In genomic region chrX:71406290-71406689, GRCm38 (mm10) we compare ENCODE assay signal across 23 mouse cellular contexts. TPM values are rescaled to one million over a fixed set of nuclear protein-coding genes. Genes with fewer than 3 reads are reported as not detected.
A peak's percentile ranks its signal among the peaks of the same experiment; 100 is the strongest.
DNase-seq lines count a peak whose midpoint lies in the region; ATAC-seq lines count a peak whose summit lies in the region.
"Had no signal": no experiment of that assay in that cellular context is flagged by ENCODE, and none has a peak within 500 bp of the region (broad histone marks: within the 10 kb centered on the region; RNA-seq: fewer than 3 reads in every experiment).

No protein-coding gene starts in this region.

- intact Hi-C loops in heart, postnatal 36 days (cut with DNase I) = no loop called here

- peak; percentile 0 for DNase-seq in embryo, embryonic 10.5 days (ENCODE audit: low spot score)
- DNase-seq in embryo, embryonic 10 days (ENCODE audit: low spot score) = no peak
- DNase-seq in ES-CJ7 (ENCODE audit: low read depth, low spot score) (peak; percentile 40), R1 (ENCODE audit: low read depth, low spot score) (peak; percentile 65), ZHBTc4 (ENCODE audit: low read depth, low spot score) (peak; percentile 18)
- no peak for DNase-seq in heart, postnatal 36 days
- no peak for DNase-seq in ovary, postnatal 36 days (ENCODE audit: low spot score)
- DNase-seq: adrenal gland, adult 2 months; adrenal gland, adult 8-10 months; adrenal gland, postnatal 10 days; adrenal gland, postnatal 14 days; adrenal gland, postnatal 25 days; adrenal gland, postnatal 36 days; B cell, adult 2 months; cerebellum, adult 11 months; cerebellum, adult 11-12 months; cerebellum, adult 18-20 months; cerebellum, adult 2 months; cerebellum, adult 8-10 months had no signal

- ATAC-seq in megakaryocyte, adult 5-6 weeks (ENCODE audit: poor library complexity, severe bottlenecking) = no peak
- ATAC-seq: activated CD4-positive, CD25-positive, alpha-beta regulatory T cell, adult 4 months; CD4-positive, CD25-positive, alpha-beta regulatory T cell, adult 4 months; Patski had no signal

RNA-seq across cellular contexts. Expression of gene Mtmr1, which starts 41.7 kb away (rescaled TPM):
- total RNA-seq in heart, postnatal 36 days (2021) = 10 to 100 TPM; 27.7 to 29.5 TPM
- total RNA-seq in megakaryocyte, adult 5-6 weeks (2015) = 24.5 and 25.8 TPM in 2 replicates
- 28.9 and 36.1 TPM in 2 replicates for total RNA-seq in megakaryocyte, adult 5-6 weeks (2017)

Comparison
In these comparisons a context has a peak if more than half of its experiments do, and no peak if none do; other contexts are left out.
1. DNase-seq: peak in embryo, embryonic 10.5 days (single experiment), ES-CJ7 (single experiment), R1 (single experiment) and ZHBTc4 (single experiment); none in embryo, embryonic 10 days (single experiment), heart, postnatal 36 days (0 of 2) and ovary, postnatal 36 days (single experiment).